Mouse (Mus musculus): Measurements from ENCODE around the gene Vil1. TPM values are rescaled to one million over a fixed set of nuclear protein-coding genes. Genes with fewer than 3 reads are reported as not detected.

Vil1 gene
- polyA plus RNA-seq, 1 experiment from 2014 or later: 0.42 TPM

DNA sequence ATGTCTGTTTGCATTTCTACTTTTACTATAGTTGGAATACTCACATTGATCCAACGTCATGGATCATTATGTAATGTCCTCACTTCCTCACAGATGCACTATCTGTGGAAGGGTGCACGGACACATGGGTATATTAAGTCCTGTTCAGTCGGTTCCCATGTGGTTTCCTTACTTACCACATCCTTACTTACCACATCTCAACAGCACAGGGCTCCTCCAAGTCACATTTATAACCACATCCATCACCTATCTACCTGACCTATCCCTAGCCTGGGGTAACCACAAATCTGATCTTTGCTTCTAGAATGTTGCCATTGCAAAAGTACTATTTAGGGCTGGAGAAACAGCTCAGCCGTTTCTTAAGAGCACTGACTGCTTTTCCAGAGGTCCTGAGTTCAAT lies 35.8 kb upstream of the Vil1 start:
- H3K4me1 ChIP-seq (replicated peaks; ENCODE audit: control insufficient read depth, insufficient read depth, low read length): no peaks in the 10 kb centered on the region
- no peak overlapping the region for H3K9ac ChIP-seq (replicated peaks; ENCODE audit: low read depth, low read length)
- no peaks in the 10 kb centered on the region for H3K36me3 ChIP-seq (ENCODE audit: control insufficient read depth, insufficient read depth)
- H3K4me3 ChIP-seq (replicated peaks; ENCODE audit: low read length): no peak overlapping the region
- 79% methylated on average over 4 of the region's 4 CpGs for WGBS
- no peaks in the 10 kb centered on the region for H3K9me3 ChIP-seq (ENCODE audit: control insufficient read depth, low read length)
- H3K4me2 ChIP-seq (ENCODE audit: low read length): no peak overlapping the region
- ATAC-seq: no peak
- H3K27me3 ChIP-seq (replicated peaks; ENCODE audit: control insufficient read depth, insufficient read depth, low read length): no peaks in the 10 kb centered on the region
- no peak overlapping the region for H3K27ac ChIP-seq (ENCODE audit: low read length)

DNA sequence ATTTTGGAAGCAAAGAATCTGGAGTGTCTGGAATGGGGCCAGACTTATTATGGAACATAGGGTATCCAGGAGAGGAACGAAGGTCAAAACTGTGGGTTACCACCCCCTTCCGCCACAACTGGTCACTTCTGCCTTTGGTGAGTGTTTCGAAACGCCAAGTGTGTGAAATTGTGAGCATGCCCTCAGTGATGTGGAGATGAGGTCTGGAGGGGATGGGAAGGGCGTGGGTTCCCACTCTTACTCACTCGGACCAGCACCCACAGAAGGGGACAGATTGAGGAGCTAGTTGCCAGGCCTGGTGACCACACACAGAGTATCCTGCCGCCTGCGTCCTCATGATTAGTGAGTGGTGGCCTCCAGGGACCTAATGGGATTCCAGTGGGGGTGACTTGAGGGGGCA lies 34.2 kb upstream of the Vil1 start, which contains the start of gene Slc11a1:
Gene Slc11a1, plus strand, starts transcription at position 216 of the 400 bp plus-strand sequence.
- Histone ChIP-seq H3K4me3 (replicated peaks; ENCODE audit: low read length) (no peak within 1 kb of the TSS), H3K9me3 (ENCODE audit: control insufficient read depth, low read length) (no peaks in the 10 kb centered on the region), H3K36me3 (ENCODE audit: control insufficient read depth, insufficient read depth) (no peaks in the 10 kb centered on the region), H3K27me3 (replicated peaks; ENCODE audit: control insufficient read depth, insufficient read depth, low read length) (no peaks in the 10 kb centered on the region), H3K9ac (replicated peaks; ENCODE audit: low read depth, low read length) (no peak within 1 kb of the TSS), H3K4me1 (replicated peaks; ENCODE audit: control insufficient read depth, insufficient read depth, low read length) (no peaks in the 10 kb centered on the region), H3K4me2 (ENCODE audit: low read length) (no peak within 1 kb of the TSS), H3K27ac (ENCODE audit: low read length) (no peak within 1 kb of the TSS)
- ATAC-seq: no peak
- 77% methylated on average over 8 of the region's 8 CpGs for WGBS

DNA sequence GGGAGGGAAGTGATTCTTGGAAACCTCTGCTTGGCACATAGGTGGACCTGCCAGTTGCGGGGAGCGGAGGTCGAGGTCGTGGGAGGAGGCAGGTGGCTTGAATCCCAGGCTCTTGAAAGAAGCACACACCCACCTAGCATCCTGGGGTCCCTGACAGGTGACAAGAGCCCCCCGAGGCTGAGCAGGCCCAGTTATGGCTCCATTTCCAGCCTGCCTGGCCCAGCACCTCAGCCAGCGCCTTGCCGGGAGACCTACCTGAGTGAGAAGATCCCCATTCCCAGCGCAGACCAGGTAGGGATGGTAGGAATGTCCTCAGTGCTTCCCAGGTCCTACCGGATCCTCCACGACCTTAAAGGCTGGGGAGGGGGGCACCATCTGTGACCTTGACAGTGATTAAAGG lies 33.6 kb upstream of the Vil1 start:
- WGBS: 85% methylated on average over 10 of the region's 10 CpGs
- H3K4me2 ChIP-seq (ENCODE audit: low read length): no peak overlapping the region
- H3K36me3 ChIP-seq (ENCODE audit: control insufficient read depth, insufficient read depth): no peaks in the 10 kb centered on the region
- H3K9me3 ChIP-seq (ENCODE audit: control insufficient read depth, low read length): no peaks in the 10 kb centered on the region
- H3K4me3 ChIP-seq (replicated peaks; ENCODE audit: low read length): no peak overlapping the region
- H3K9ac ChIP-seq (replicated peaks; ENCODE audit: low read depth, low read length): no peak overlapping the region
- no peak overlapping the region for H3K27ac ChIP-seq (ENCODE audit: low read length)
- no peak for ATAC-seq
- no peaks in the 10 kb centered on the region for H3K4me1 ChIP-seq (replicated peaks; ENCODE audit: control insufficient read depth, insufficient read depth, low read length)
- no peaks in the 10 kb centered on the region for H3K27me3 ChIP-seq (replicated peaks; ENCODE audit: control insufficient read depth, insufficient read depth, low read length)

DNA sequence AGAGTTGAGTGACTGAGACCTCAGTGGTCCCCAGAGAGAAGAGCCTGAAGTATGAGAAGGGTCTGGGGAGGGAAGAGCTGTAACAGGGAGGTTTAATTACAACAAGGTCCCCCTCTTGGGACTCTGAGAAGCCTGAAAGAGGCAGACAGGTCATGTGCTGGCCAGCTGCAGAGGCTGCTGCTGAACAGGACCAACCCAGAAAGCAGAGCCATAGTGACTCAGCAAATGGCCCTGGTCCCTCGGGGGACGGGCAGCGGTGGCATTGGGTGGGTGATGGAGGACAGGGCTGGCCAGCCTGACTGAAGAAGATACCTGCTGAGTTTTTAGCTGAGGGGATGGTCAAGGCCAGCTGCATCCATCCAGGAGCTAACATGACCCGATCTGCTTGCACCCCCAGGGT lies 32.8 kb upstream of the Vil1 start:
- 94% methylated on average over 4 of the region's 4 CpGs for whole genome bisulfite sequencing
- H3K9ac ChIP-seq (replicated peaks; ENCODE audit: low read depth, low read length): no peak overlapping the region
- H3K4me2 ChIP-seq (ENCODE audit: low read length): no peak overlapping the region
- no peaks in the 10 kb centered on the region for H3K4me1 ChIP-seq (replicated peaks; ENCODE audit: control insufficient read depth, insufficient read depth, low read length)
- H3K9me3 ChIP-seq (ENCODE audit: control insufficient read depth, low read length): no peaks in the 10 kb centered on the region
- no peak overlapping the region for H3K4me3 ChIP-seq (replicated peaks; ENCODE audit: low read length)
- H3K27me3 ChIP-seq (replicated peaks; ENCODE audit: control insufficient read depth, insufficient read depth, low read length): no peaks in the 10 kb centered on the region
- no peaks in the 10 kb centered on the region for H3K36me3 ChIP-seq (ENCODE audit: control insufficient read depth, insufficient read depth)
- no peak for ATAC-seq
- no peak overlapping the region for H3K27ac ChIP-seq (ENCODE audit: low read length)

DNA sequence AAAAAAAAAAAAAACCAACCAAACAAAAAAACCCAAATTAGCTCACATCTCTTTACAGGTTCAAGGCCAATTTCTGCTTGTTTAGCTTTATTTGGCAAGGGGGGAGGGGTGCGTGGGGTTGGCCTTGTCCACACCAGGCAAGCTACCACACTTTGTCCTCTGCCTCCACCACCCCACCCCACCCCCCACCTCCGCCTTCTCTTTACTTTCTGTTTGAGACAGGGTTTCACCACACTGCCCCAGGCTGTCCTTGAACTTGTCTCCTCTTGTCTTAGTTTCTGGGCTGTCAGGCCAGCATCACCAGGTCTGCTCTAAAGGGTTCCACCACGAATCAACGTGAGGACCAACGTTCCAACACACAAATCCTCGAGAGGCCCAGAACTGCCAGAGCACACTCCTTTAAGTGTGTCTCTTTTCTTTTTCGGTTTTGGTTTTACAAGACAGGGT lies 30.1 kb upstream of the Vil1 start:
- Histone ChIP-seq H3K36me3 (ENCODE audit: control insufficient read depth, insufficient read depth) (no peaks in the 10 kb centered on the region), H3K9me3 (ENCODE audit: control insufficient read depth, low read length) (no peaks in the 10 kb centered on the region), H3K9ac (replicated peaks; ENCODE audit: low read depth, low read length) (no peak overlapping the region), H3K4me3 (replicated peaks; ENCODE audit: low read length) (no peak overlapping the region), H3K27me3 (replicated peaks; ENCODE audit: control insufficient read depth, insufficient read depth, low read length) (no peaks in the 10 kb centered on the region), H3K27ac (ENCODE audit: low read length) (no peak overlapping the region), H3K4me1 (replicated peaks; ENCODE audit: control insufficient read depth, insufficient read depth, low read length) (no peaks in the 10 kb centered on the region), H3K4me2 (ENCODE audit: low read length) (no peak overlapping the region)
- no peak for ATAC-seq
- 85% methylated on average over 7 of the region's 7 CpGs for WGBS

DNA sequence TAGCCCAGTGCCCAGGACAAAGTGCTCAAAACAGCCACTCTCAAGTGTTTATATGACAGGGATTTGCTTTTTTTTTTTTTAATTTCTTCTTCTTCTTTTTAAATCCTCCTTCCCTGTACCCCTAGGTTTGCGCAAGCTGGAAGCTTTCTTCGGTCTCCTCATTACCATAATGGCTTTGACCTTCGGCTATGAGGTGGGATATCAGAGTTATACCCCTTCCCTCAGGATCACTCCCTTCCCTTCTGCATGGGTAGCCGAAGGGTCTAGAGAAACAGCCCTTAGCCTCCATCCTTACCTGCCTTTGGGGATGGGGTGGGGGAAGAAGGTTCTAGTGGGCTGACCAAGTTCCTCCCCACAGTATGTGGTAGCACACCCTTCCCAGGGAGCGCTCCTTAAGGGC lies 28.7 kb upstream of the Vil1 start:
- Histone ChIP-seq H3K36me3 (ENCODE audit: control insufficient read depth, insufficient read depth) (no peaks in the 10 kb centered on the region), H3K9me3 (ENCODE audit: control insufficient read depth, low read length) (no peaks in the 10 kb centered on the region), H3K4me1 (replicated peaks; ENCODE audit: control insufficient read depth, insufficient read depth, low read length) (no peaks in the 10 kb centered on the region), H3K9ac (replicated peaks; ENCODE audit: low read depth, low read length) (no peak overlapping the region), H3K27me3 (replicated peaks; ENCODE audit: control insufficient read depth, insufficient read depth, low read length) (no peaks in the 10 kb centered on the region), H3K27ac (ENCODE audit: low read length) (no peak overlapping the region), H3K4me2 (ENCODE audit: low read length) (no peak overlapping the region), H3K4me3 (replicated peaks; ENCODE audit: low read length) (no peak overlapping the region)
- 88% methylated on average over 5 of the region's 5 CpGs for WGBS
- ATAC-seq: no peak

DNA sequence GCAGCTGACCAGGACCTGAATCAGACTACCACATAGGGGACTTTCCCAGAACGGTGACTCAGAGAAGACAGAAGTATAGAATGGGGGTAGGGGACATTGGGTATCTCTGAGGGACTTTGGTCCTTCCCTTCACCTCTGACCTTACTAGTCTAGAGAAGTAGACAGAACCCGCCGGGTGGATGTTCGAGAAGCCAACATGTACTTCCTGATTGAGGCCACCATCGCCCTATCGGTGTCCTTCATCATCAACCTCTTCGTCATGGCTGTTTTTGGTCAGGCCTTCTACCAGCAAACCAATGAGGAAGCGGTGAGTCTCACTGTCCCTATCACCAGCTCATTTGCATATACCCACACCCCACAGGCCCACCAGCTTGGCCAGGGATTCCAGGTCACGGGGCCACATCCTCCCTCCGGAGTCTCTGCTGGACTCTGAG lies 27.6 kb upstream of the Vil1 start:
- Histone ChIP-seq H3K36me3 (ENCODE audit: control insufficient read depth, insufficient read depth) (no peaks in the 10 kb centered on the region), H3K27ac (ENCODE audit: low read length) (no peak overlapping the region), H3K4me3 (replicated peaks; ENCODE audit: low read length) (no peak overlapping the region), H3K9ac (replicated peaks; ENCODE audit: low read depth, low read length) (no peak overlapping the region), H3K27me3 (replicated peaks; ENCODE audit: control insufficient read depth, insufficient read depth, low read length) (no peaks in the 10 kb centered on the region), H3K4me2 (ENCODE audit: low read length) (no peak overlapping the region), H3K4me1 (replicated peaks; ENCODE audit: control insufficient read depth, insufficient read depth, low read length) (peaks cover 3% of the 10 kb centered on the region; the same call in 1 of the 2 replicates), H3K9me3 (ENCODE audit: control insufficient read depth, low read length) (no peaks in the 10 kb centered on the region)
- WGBS: 90% methylated on average over 10 of the region's 10 CpGs
- ATAC-seq: no peak

DNA sequence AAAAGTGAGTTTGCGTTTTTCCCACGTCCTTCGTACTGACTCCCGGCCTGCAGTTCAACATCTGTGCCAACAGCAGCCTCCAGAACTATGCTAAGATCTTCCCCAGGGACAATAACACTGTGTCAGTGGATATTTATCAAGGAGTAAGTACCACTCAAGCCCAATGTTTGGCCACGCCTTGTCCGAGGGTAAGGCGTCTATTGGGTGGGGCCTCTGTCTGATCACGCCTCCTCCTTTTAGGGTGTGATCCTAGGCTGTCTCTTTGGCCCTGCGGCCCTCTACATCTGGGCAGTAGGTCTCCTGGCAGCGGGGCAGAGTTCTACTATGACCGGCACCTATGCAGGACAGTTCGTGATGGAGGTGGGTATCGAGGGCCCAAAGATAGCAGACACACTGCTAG lies 25.8 kb upstream of the Vil1 start:
- no peak overlapping the region for H3K4me3 ChIP-seq (replicated peaks; ENCODE audit: low read length)
- no peak overlapping the region for H3K27ac ChIP-seq (ENCODE audit: low read length)
- peaks cover 8% of the 10 kb centered on the region for H3K4me1 ChIP-seq (replicated peaks; ENCODE audit: control insufficient read depth, insufficient read depth, low read length)
- H3K9ac ChIP-seq (replicated peaks; ENCODE audit: low read depth, low read length): no peak overlapping the region
- no peak for ATAC-seq
- no peaks in the 10 kb centered on the region for H3K9me3 ChIP-seq (ENCODE audit: control insufficient read depth, low read length)
- no peak overlapping the region for H3K4me2 ChIP-seq (ENCODE audit: low read length)
- no peaks in the 10 kb centered on the region for H3K36me3 ChIP-seq (ENCODE audit: control insufficient read depth, insufficient read depth)
- 92% methylated on average over 13 of the region's 13 CpGs for WGBS
- H3K27me3 ChIP-seq (replicated peaks; ENCODE audit: control insufficient read depth, insufficient read depth, low read length): no peaks in the 10 kb centered on the region

DNA sequence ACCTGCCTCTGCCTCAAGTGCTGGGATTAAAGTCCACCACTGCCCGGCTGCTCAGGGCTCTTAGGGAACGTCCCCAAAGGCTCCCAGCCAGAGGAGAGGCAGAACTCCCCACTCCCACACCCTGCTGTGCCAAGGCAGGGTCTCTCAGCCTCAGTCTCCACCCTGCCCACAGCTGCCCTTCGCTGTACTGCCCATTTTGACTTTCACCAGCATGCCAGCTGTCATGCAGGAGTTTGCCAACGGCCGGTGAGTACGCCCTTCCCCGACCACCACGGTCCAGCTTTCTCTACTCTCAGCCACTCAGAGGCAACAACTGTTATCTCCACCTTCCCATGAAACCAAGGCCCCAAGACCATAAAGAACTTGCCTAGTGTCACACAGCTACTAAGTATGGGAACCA lies 24.7 kb upstream of the Vil1 start:
- H3K36me3 ChIP-seq (ENCODE audit: control insufficient read depth, insufficient read depth): no peaks in the 10 kb centered on the region
- no peaks in the 10 kb centered on the region for H3K27me3 ChIP-seq (replicated peaks; ENCODE audit: control insufficient read depth, insufficient read depth, low read length)
- H3K4me2 ChIP-seq (ENCODE audit: low read length): no peak overlapping the region
- no peak overlapping the region for H3K27ac ChIP-seq (ENCODE audit: low read length)
- no peak overlapping the region for H3K9ac ChIP-seq (replicated peaks; ENCODE audit: low read depth, low read length)
- no peak overlapping the region for H3K4me3 ChIP-seq (replicated peaks; ENCODE audit: low read length)
- WGBS: 84% methylated on average over 8 of the region's 8 CpGs
- no peaks in the 10 kb centered on the region for H3K9me3 ChIP-seq (ENCODE audit: control insufficient read depth, low read length)
- ATAC-seq: no peak
- peaks cover 8% of the 10 kb centered on the region for H3K4me1 ChIP-seq (replicated peaks; ENCODE audit: control insufficient read depth, insufficient read depth, low read length)

DNA sequence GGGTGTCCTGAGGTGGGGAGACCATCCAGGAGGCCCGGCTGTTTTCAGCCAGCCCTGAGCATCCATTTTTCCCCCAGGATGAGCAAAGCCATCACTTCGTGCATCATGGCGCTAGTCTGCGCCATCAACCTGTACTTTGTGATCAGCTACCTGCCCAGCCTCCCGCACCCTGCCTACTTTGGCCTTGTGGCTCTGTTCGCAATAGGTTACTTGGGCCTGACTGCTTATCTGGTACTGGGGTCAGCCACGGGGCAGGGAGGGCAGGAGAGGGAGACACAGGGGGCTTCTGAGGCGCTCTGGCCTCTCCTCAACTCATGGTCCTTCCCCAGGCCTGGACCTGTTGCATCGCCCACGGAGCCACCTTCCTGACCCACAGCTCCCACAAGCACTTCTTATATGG lies 24.1 kb upstream of the Vil1 start:
- Histone ChIP-seq H3K9me3 (ENCODE audit: control insufficient read depth, low read length) (no peaks in the 10 kb centered on the region), H3K4me3 (replicated peaks; ENCODE audit: low read length) (no peak overlapping the region), H3K4me2 (ENCODE audit: low read length) (no peak overlapping the region), H3K36me3 (ENCODE audit: control insufficient read depth, insufficient read depth) (no peaks in the 10 kb centered on the region), H3K9ac (replicated peaks; ENCODE audit: low read depth, low read length) (no peak overlapping the region), H3K27ac (ENCODE audit: low read length) (no peak overlapping the region), H3K4me1 (replicated peaks; ENCODE audit: control insufficient read depth, insufficient read depth, low read length) (peaks cover 9% of the 10 kb centered on the region), H3K27me3 (replicated peaks; ENCODE audit: control insufficient read depth, insufficient read depth, low read length) (no peaks in the 10 kb centered on the region)
- WGBS: 96% methylated on average over 10 of the region's 10 CpGs
- ATAC-seq: no peak

All from forebrain, embryonic 16.5 days (tissue).